ENCODE assay signal across 18 mouse cellular contexts in the genomic region with DNA sequence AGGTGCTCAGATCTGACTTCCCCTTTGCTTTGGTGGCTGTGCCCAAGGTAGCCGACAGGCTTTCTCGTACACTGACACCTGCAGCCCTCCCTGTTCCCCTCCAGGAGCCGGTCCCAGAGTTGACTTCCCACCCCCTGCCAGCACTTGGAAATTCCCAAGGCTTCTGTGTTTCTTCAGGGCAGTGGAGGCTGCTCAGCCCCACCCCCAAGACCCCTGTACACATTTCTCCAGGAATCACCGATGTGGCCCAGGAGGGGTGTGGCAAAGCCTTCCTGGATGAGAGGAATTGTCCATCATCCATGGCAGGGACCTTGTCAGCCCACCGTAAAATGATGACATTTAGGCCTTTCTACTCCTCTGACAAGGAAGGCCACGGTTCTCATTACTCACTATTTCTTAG.
"Had no signal": no experiment of that assay in that cellular context is flagged by ENCODE, and none has a peak within 500 bp of the region (broad histone marks: within the 10 kb centered on the region; RNA-seq: fewer than 3 reads in every experiment).

No protein-coding gene starts in this region.

- H3K4me2 ChIP-seq: lung, embryonic 15.5 days; midbrain, embryonic 11.5 days; midbrain, embryonic 13.5 days; midbrain, embryonic 15.5 days; neural tube, embryonic 12.5 days; stomach, embryonic 15.5 days had no signal

- ATAC-seq: liver, postnatal 0 days; lung, postnatal 0 days; midbrain, embryonic 13.5 days; midbrain, embryonic 15.5 days had no signal

- H3K9ac ChIP-seq: liver, postnatal 0 days; lung, embryonic 15.5 days; midbrain, embryonic 13.5 days; midbrain, embryonic 15.5 days; neural tube, embryonic 12.5 days; stomach, embryonic 15.5 days had no signal

- DNase-seq: liver, postnatal 0 days; lung, adult 2 months; lung, postnatal 14 days; lung, postnatal 36 days; right cerebral cortex, postnatal 14 days; thymus, adult 2 months; thymus, postnatal 25 days; thymus, postnatal 4 days had no signal

- H3K27me3 ChIP-seq: lung, embryonic 15.5 days; megakaryocyte, embryonic 14.5 days; midbrain, embryonic 15.5 days; neural tube, embryonic 12.5 days; stomach, embryonic 15.5 days had no signal

- H3K27ac ChIP-seq: lung, embryonic 15.5 days; macrophage; midbrain, embryonic 13.5 days; midbrain, embryonic 15.5 days; neural tube, embryonic 12.5 days; stomach, embryonic 15.5 days; stomach, postnatal 0 days had no signal

- H3K9me3 ChIP-seq: lung, embryonic 15.5 days; megakaryocyte, embryonic 14.5 days; midbrain, embryonic 13.5 days; midbrain, embryonic 15.5 days; neural tube, embryonic 12.5 days; stomach, embryonic 15.5 days had no signal

- H3K4me3 ChIP-seq: lung, embryonic 15.5 days; megakaryocyte, embryonic 14.5 days; midbrain, embryonic 13.5 days; midbrain, embryonic 15.5 days; neural tube, embryonic 12.5 days; stomach, embryonic 15.5 days had no signal
